Mouse (Mus musculus): ENCODE results near the gene Cldn13. TPM values are rescaled to one million over a fixed set of nuclear protein-coding genes. Genes with fewer than 3 reads are reported as not detected.
A peak's percentile ranks its signal among the peaks of the same experiment; 100 is the strongest.
"Not testable (repeated sequence)": the region's sequence is repeated elsewhere in the genome, so short reads cannot be mapped to it uniquely, and the experiment has no call there.

The Cldn13 gene
- total RNA-seq, 1 experiment = not detected

GRCm38 (mm10) chr5:134944179-134944578 lies 28.9 kb upstream of the Cldn13 start:
- no peak for DNase-seq (ENCODE audit: low read depth, low spot score)
- H3K27ac ChIP-seq (ENCODE audit: insufficient read depth, low read depth, low read length, poor library complexity, severe bottlenecking) = peak overlapping the region; percentile 95
- no peaks in the 10 kb centered on the region for H3K9me3 ChIP-seq (ENCODE audit: control insufficient read depth, insufficient read depth, low read depth, low read length)
- peaks cover 12 to 40% of the 10 kb centered on the region in 2 experiments; a peak in 3 of 4 replicates for H3K4me1 ChIP-seq (ENCODE audit: control insufficient read depth in 2 of 2, insufficient read depth in 2 of 2, low read length in 2 of 2, poor library complexity in 1 of 2)
- peaks cover 14% of the 10 kb centered on the region; the same call in 1 of the 2 replicates for H3K36me3 ChIP-seq (ENCODE audit: control insufficient read depth, insufficient read depth, low read length, poor library complexity, severe bottlenecking)
- in situ Hi-C loops (cut with MboI; ENCODE audit: low sequenced_read_pairs in 2 of 2, unreplicated experiment in 2 of 2) = no loop called here
- peak overlapping the region in 1 of 2 experiments; percentile 66; a peak in 2 of 4 replicates for H3K4me3 ChIP-seq (ENCODE audit: insufficient read depth in 1 of 2, low read depth in 1 of 2, low read length in 2 of 2, poor library complexity in 1 of 2, severe bottlenecking in 1 of 2)
- TF ChIP-seq CHD2 (IDR thresholded peaks at IDR 0.05; ENCODE audit: low read depth, low read length) = no peak
- TF ChIP-seq ZC3H11A (IDR thresholded peaks at IDR 0.05; ENCODE audit: borderline replicate concordance, low read depth, low read length) = no peak
- no peak for TF ChIP-seq ZNF384 (IDR thresholded peaks at IDR 0.05; ENCODE audit: low read depth, low read length)
- no peak for TF ChIP-seq HCFC1 (IDR thresholded peaks at IDR 0.05; ENCODE audit: borderline replicate concordance, insufficient read depth, low read length)
- TF ChIP-seq MAFK (IDR thresholded peaks at IDR 0.05; ENCODE audit: insufficient read depth, low read depth, low read length) = no peak
- H3K9ac ChIP-seq (ENCODE audit: insufficient read depth, low read depth, low read length, poor library complexity, severe bottlenecking) = peak overlapping the region; percentile 50

GRCm38 (mm10) chr5:134942740-134943139 lies 27.4 kb upstream of the Cldn13 start:
- H3K9me3 ChIP-seq (ENCODE audit: control insufficient read depth, insufficient read depth, low read depth, low read length) = no peaks in the 10 kb centered on the region
- in situ Hi-C loops (cut with MboI; ENCODE audit: low sequenced_read_pairs in 2 of 2, unreplicated experiment in 2 of 2) = no loop called here
- no peak for TF ChIP-seq HCFC1 (IDR thresholded peaks at IDR 0.05; ENCODE audit: borderline replicate concordance, insufficient read depth, low read length)
- TF ChIP-seq MAFK (IDR thresholded peaks at IDR 0.05; ENCODE audit: insufficient read depth, low read depth, low read length) = 0 out of 2 replicates have a peak, but pooled peaks have one; percentile 5
- H3K4me1 ChIP-seq (ENCODE audit: control insufficient read depth in 2 of 2, insufficient read depth in 2 of 2, low read length in 2 of 2, poor library complexity in 1 of 2) = peaks cover 12 to 33% of the 10 kb centered on the region in 2 experiments; a peak in 3 of 4 replicates
- no peak for DNase-seq (ENCODE audit: low read depth, low spot score)
- H3K9ac ChIP-seq (ENCODE audit: insufficient read depth, low read depth, low read length, poor library complexity, severe bottlenecking) = peak overlapping the region; percentile 52
- peak overlapping the region; percentile 98 for H3K27ac ChIP-seq (ENCODE audit: insufficient read depth, low read depth, low read length, poor library complexity, severe bottlenecking)
- peak overlapping the region; percentile 7 to 35; a peak in 2 of 4 replicates for H3K4me3 ChIP-seq (ENCODE audit: insufficient read depth in 1 of 2, low read depth in 1 of 2, low read length in 2 of 2, poor library complexity in 1 of 2, severe bottlenecking in 1 of 2)
- H3K36me3 ChIP-seq (ENCODE audit: control insufficient read depth, insufficient read depth, low read length, poor library complexity, severe bottlenecking) = peaks cover 14% of the 10 kb centered on the region; the same call in 1 of the 2 replicates

DNA sequence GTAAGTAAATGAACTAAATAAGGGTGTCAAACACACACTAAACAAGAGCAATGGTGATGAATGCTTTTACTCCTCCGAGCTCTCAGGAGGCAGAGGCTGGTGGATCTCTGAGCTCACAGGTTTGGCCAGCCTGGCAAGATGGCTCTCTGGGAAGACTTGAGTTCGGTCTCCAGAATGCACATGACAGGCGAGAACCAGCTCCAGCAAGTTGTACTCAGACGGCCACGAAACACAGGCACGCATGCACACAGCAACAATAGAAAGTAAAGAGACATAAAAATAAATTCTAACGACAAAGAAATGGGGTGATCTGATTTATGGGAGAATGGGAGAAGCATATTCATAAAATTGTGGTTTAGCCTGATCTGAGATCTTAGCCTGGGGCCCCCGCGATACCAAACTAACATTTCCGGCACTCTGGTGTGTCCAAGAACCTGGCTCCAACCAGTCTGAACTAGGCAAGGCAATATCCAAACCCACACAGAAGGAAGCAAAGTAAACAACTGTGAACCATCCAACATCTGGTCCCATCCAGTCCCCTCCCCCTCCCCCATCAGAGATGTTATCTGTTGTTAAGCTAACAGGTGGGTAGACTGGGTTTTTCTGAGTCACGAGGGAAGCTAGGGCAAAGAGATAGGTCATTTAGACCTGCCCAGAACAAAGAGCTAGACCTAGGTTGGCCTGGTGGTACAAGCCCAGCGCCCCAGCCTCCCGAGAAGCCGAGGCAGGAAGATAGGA lies 26.3 kb upstream of the Cldn13 start:
- peak; percentile 97 for DNase-seq (ENCODE audit: low read depth, low spot score)
- in situ Hi-C loops (cut with MboI; ENCODE audit: low sequenced_read_pairs in 2 of 2, unreplicated experiment in 2 of 2) = no loop called here
- peak; percentile 36 for TF ChIP-seq CHD2 (IDR thresholded peaks at IDR 0.05; ENCODE audit: low read depth, low read length)
- TF ChIP-seq ZC3H11A (IDR thresholded peaks at IDR 0.05; ENCODE audit: borderline replicate concordance, low read depth, low read length) = no peak
- Histone ChIP-seq H3K27ac (ENCODE audit: insufficient read depth, low read depth, low read length, poor library complexity, severe bottlenecking) (peak overlapping the region; percentile 98), H3K9ac (ENCODE audit: insufficient read depth, low read depth, low read length, poor library complexity, severe bottlenecking) (peak overlapping the region; percentile 73), H3K4me1 (ENCODE audit: control insufficient read depth in 2 of 2, insufficient read depth in 2 of 2, low read length in 2 of 2, poor library complexity in 1 of 2) (peaks cover 9 to 31% of the 10 kb centered on the region in 2 experiments; a peak in 3 of 4 replicates), H3K4me3 (ENCODE audit: insufficient read depth in 1 of 2, low read depth in 1 of 2, low read length in 2 of 2, poor library complexity in 1 of 2, severe bottlenecking in 1 of 2) (peak overlapping the region in 1 of 2 experiments; percentile 28; a peak in 1 of 4 replicates), H3K36me3 (ENCODE audit: control insufficient read depth, insufficient read depth, low read length, poor library complexity, severe bottlenecking) (peaks cover 14% of the 10 kb centered on the region; the same call in 1 of the 2 replicates), H3K9me3 (ENCODE audit: control insufficient read depth, insufficient read depth, low read depth, low read length) (no peaks in the 10 kb centered on the region)

DNA sequence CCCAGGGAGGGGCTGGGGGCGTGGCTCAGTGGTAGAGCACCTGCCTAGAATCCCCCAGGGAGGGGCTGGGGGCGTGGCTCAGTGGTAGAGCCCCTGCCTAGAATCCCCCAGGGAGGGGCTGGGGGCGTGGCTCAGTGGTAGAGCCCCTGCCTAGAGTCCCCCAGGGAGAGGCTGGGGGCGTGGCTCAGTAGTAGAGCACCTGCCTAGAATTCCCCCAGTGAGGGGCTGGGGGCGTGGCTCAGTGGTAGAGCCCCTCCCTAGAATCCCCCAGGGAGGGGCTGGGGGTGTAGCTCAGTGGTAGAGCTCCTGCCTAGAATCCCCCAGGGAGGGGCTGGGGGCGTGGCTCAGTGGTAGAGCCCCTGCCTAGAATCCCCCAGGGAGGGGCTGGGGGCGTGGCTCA lies 24.2 kb upstream of the Cldn13 start:
- DNase-seq (ENCODE audit: low read depth, low spot score); H3K27ac ChIP-seq (ENCODE audit: insufficient read depth, low read depth, low read length, poor library complexity, severe bottlenecking); H3K9ac ChIP-seq (ENCODE audit: insufficient read depth, low read depth, low read length, poor library complexity, severe bottlenecking); H3K4me3 ChIP-seq (ENCODE audit: insufficient read depth in 1 of 2, low read depth in 1 of 2, low read length in 2 of 2, poor library complexity in 1 of 2, severe bottlenecking in 1 of 2); H3K9me3 ChIP-seq (ENCODE audit: control insufficient read depth, insufficient read depth, low read depth, low read length); in situ Hi-C loops (cut with MboI; ENCODE audit: low sequenced_read_pairs in 2 of 2, unreplicated experiment in 2 of 2): not testable (repeated sequence)
- peaks cover 23% of the 10 kb centered on the region; the same call in 1 of the 2 replicates for H3K36me3 ChIP-seq (ENCODE audit: control insufficient read depth, insufficient read depth, low read length, poor library complexity, severe bottlenecking)
- peaks cover 9 to 31% of the 10 kb centered on the region in 2 experiments; a peak in 3 of 4 replicates for H3K4me1 ChIP-seq (ENCODE audit: control insufficient read depth in 2 of 2, insufficient read depth in 2 of 2, low read length in 2 of 2, poor library complexity in 1 of 2)

DNA sequence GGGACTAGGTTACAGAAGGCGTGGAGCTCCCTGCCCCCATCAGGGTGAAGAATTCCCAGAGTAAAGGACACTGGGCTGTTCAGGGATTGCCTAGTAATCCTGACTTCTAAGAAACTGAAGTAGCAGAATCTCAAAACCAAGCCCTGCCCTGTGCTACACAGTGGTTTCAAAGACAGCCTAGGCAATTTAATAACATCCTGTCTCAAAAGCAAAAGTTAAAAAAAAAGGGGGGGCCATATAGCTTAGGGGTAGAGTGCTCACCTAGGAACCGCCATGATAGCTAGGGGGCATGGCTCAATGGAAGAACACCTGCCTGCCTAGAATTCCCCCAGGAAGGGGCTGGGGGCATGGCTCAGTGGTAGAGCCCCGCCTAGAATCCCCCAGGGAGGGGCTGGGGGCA lies 23.7 kb upstream of the Cldn13 start:
- no peaks in the 10 kb centered on the region for H3K9me3 ChIP-seq (ENCODE audit: control insufficient read depth, insufficient read depth, low read depth, low read length)
- H3K27ac ChIP-seq (ENCODE audit: insufficient read depth, low read depth, low read length, poor library complexity, severe bottlenecking) = peak overlapping the region; percentile 41
- in situ Hi-C loops (cut with MboI; ENCODE audit: low sequenced_read_pairs in 2 of 2, unreplicated experiment in 2 of 2) = no loop called here

More for the DNA sequence above, 23.7 kb upstream of the Cldn13 start:
- no peak for DNase-seq (ENCODE audit: low read depth, low spot score)
- H3K9ac ChIP-seq (ENCODE audit: insufficient read depth, low read depth, low read length, poor library complexity, severe bottlenecking) = no peak overlapping the region
- H3K4me1 ChIP-seq (ENCODE audit: control insufficient read depth in 2 of 2, insufficient read depth in 2 of 2, low read length in 2 of 2, poor library complexity in 1 of 2) = peaks cover 9 to 31% of the 10 kb centered on the region in 2 experiments; a peak in 3 of 4 replicates
- peaks cover 27% of the 10 kb centered on the region; the same call in 1 of the 2 replicates for H3K36me3 ChIP-seq (ENCODE audit: control insufficient read depth, insufficient read depth, low read length, poor library complexity, severe bottlenecking)
- TF ChIP-seq CHD2 (IDR thresholded peaks at IDR 0.05; ENCODE audit: low read depth, low read length) (no peak), MAFK (IDR thresholded peaks at IDR 0.05; ENCODE audit: insufficient read depth, low read depth, low read length) (no peak), ZNF384 (IDR thresholded peaks at IDR 0.05; ENCODE audit: low read depth, low read length) (no peak), ZC3H11A (IDR thresholded peaks at IDR 0.05; ENCODE audit: borderline replicate concordance, low read depth, low read length) (no peak), HCFC1 (IDR thresholded peaks at IDR 0.05; ENCODE audit: borderline replicate concordance, insufficient read depth, low read length) (no peak)
- H3K4me3 ChIP-seq (ENCODE audit: insufficient read depth in 1 of 2, low read depth in 1 of 2, low read length in 2 of 2, poor library complexity in 1 of 2, severe bottlenecking in 1 of 2) = no peak overlapping the region

Measured in ES-E14 (cell line).